Mouse (Mus musculus) stomach, postnatal 0 days (tissue): ENCODE measurements around the gene Icam2.

Experiments
- CTCF ChIP-seq: IDR thresholded peaks from 2 replicates; pipeline ENCODE4 v1.5.1; 2016; ENCODE audit warnings: antibody characterized with exemption, low read depth, mild to moderate bottlenecking, moderate library complexity
- EP300 ChIP-seq: optimal IDR thresholded peaks from 2 replicates; pipeline ENCODE3; 2016; ENCODE audit warnings: antibody characterized with exemption

GRCm38 (mm10) chr11:106430392-106430791 is 42.5 kb upstream of the Icam2 start:
- no peak for TF ChIP-seq EP300
- TF ChIP-seq CTCF = no peak
